Mouse (Mus musculus): Measurements from ENCODE around the gene Foxn1. TPM values are rescaled to one million over a fixed set of nuclear protein-coding genes. Genes with fewer than 3 reads are reported as not detected.

Foxn1 gene
- total RNA-seq, 1 experiment from 2014 or later = not detected

DNA sequence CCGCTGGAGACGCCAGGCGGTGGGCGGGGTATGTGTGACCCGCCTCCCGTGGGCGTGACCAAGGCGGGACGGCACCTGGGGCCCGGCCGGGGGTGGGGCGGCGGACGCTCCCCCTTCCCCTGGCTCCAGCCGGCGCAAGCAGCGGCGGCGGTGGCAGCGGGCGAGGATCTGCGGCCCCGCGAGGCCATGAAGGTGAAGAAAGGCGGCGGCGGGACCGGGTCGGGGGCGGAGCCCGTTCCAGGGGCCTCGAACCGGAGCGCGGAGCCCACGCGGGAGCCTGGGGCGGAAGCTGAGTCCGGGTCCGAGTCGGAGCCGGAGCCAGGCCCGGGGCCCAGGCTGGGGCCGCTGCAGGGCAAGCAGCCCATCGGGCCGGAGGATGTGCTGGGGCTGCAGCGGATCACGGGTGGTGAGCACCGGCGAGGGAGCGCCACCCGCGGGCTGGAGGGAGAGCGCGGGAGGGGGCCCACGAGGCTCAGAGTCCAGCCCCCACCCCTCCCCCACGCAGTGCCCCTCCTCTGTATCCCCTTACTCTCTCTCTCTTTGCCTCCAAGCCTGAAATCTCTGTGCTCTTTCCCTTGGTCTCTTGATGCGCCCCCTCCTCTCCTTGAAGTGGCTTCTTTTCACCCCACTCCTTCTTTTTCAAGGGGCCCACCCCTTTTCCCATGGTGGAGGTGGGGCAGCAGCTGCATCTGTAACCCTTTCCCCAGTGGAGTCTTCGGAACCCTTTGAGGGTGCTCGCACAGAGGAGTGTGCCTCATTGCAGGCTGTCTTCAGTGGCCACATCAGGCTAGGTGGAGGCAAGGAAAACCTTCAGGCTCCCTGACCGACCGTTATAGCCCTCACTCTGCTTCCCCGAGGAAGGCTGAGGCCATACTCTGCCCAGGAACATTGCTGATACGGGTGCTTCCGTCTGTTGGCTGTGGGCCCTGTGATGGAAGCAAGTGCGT lies 42.7 kb downstream of the Foxn1 start, which contains the start of gene Unc119:
Gene Unc119, plus strand, starts transcription at position 102 of the 947 bp plus-strand sequence.
- ATAC-seq (ENCODE audit: extremely low read depth, insufficient number of reproducible peaks, low FRiP score, poor library complexity, severe bottlenecking) = peak; percentile 27

DNA sequence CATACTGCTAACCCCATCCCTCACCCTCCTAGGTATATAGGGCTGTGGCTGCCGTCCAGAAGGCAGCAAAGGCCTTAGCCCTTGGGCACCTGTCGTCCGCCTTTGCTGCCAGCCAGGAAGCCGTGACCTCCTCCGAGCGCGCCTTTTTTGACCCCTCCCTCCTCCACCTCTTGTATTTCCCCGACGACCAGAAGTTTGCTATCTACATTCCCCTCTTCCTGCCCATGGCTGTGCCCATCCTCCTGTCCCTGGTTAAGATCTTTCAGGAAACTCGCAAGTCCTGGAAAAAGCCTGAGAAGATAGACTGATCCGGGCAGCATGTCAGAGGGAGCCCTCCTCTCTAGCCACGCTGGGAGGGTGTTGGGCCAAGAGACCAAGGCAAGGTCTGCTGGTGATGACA lies 44.7 kb downstream of the Foxn1 start:
- ATAC-seq (ENCODE audit: extremely low read depth, insufficient number of reproducible peaks, low FRiP score, poor library complexity, severe bottlenecking) = no peak

DNA sequence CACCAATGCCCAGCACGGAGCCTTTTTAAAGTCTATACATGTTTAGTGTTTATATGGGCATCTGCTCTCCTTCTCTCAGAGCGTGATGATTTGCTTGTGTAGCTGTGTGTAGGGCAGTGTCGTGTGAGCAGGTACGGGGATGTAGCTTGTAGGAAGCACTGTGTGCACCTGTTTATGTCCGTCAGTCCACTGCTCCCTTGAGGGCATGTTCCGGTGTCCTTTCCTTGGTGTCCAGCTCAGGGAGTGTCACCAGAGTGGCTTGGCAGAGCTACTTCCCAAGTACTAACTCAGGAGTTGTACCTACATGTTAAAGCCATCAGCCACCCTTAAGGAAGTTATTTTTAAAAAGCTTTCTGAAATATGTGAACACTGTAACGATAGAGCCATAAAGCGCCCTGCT lies 49.3 kb downstream of the Foxn1 start:
- no peak for ATAC-seq (ENCODE audit: extremely low read depth, insufficient number of reproducible peaks, low FRiP score, poor library complexity, severe bottlenecking)

GRCm38 (mm10) chr11:78333992-78334391 lies 52.4 kb downstream of the Foxn1 start:
- ATAC-seq (ENCODE audit: extremely low read depth, insufficient number of reproducible peaks, low FRiP score, poor library complexity, severe bottlenecking) = no peak

- no peak for ATAC-seq (ENCODE audit: extremely low read depth, insufficient number of reproducible peaks, low FRiP score, poor library complexity, severe bottlenecking)
Observed at GRCm38 (mm10) chr11:78332676-78333075, 53.7 kb downstream of the Foxn1 start.

GRCm38 (mm10) chr11:78328512-78329056 lies 57.8 kb downstream of the Foxn1 start:
- no peak for ATAC-seq (ENCODE audit: extremely low read depth, insufficient number of reproducible peaks, low FRiP score, poor library complexity, severe bottlenecking)

- peak; percentile 98 for ATAC-seq (ENCODE audit: extremely low read depth, insufficient number of reproducible peaks, low FRiP score, poor library complexity, severe bottlenecking)
Observed at GRCm38 (mm10) chr11:78327634-78328511, 58.5 kb downstream of the Foxn1 start, which contains the start of gene Pigs. Pigs (plus strand) TSS chr11:78328415.

- no peak for ATAC-seq (ENCODE audit: extremely low read depth, insufficient number of reproducible peaks, low FRiP score, poor library complexity, severe bottlenecking)
Observed at GRCm38 (mm10) chr11:78327215-78327614, 59.1 kb downstream of the Foxn1 start.

DNA sequence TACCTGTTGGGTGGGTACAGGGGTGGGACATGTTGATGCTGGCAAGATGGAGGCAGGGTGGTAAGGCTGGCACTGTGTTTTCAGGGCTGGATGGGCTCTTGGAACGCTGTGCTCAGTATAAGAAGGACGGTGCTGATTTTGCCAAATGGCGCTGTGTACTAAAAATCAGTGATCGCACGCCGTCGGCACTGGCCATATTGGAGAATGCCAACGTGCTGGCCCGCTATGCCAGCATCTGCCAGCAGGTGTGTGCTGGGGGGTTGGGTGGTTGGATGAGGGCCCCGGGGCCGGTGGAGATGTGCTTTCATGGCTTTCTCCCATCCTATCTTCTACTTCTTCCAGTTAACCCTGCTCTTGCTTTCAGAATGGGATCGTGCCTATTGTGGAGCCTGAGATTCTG lies 61.4 kb downstream of the Foxn1 start:
- no peak for ATAC-seq (ENCODE audit: extremely low read depth, insufficient number of reproducible peaks, low FRiP score, poor library complexity, severe bottlenecking)

GRCm38 (mm10) chr11:78324000-78324785 lies 62.2 kb downstream of the Foxn1 start:
- no peak for ATAC-seq (ENCODE audit: extremely low read depth, insufficient number of reproducible peaks, low FRiP score, poor library complexity, severe bottlenecking)

- peak; percentile 90 for ATAC-seq (ENCODE audit: extremely low read depth, insufficient number of reproducible peaks, low FRiP score, poor library complexity, severe bottlenecking)
Observed at GRCm38 (mm10) chr11:78322860-78323259, 63.5 kb downstream of the Foxn1 start, which contains the start of gene Aldoc. Aldoc (plus strand) TSS chr11:78322968.

DNA sequence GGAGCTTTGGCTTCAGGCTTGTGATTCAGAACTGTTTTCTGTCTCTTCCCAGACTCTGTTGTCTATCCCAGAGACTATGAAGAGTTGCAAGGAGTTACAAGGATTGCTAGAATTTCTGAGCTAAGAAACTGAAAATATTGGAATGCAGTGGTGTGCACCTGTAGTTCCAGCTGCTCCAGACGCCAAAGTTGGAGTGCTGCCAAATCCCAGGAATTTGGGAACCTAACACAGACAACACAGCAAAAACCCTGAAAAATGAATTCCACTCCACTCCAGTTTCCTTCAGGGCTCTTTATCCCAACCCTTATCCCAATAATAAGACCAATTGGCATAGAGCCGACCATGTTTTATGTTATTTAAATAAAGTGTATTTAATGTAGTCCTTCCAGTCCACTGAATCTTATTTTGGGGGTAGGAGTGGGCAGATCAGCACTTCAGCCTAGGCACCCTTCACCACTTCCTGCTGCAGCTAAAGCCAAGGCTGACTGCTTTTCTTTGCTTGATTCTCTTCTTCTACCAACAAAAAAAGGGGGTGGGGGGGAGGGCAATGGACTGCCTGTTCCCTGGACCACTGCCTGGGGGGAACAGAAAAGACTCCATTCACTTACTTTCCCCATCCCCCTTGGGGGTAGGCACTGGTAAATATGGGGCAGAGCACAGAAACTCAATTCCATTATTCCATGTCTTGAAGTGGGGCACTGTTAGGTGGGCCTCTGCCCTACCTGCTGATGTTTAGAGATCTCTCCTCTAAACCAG lies 64.1 kb downstream of the Foxn1 start:
- no peak for ATAC-seq (ENCODE audit: extremely low read depth, insufficient number of reproducible peaks, low FRiP score, poor library complexity, severe bottlenecking)

- ATAC-seq (ENCODE audit: extremely low read depth, insufficient number of reproducible peaks, low FRiP score, poor library complexity, severe bottlenecking) = no peak
Observed at GRCm38 (mm10) chr11:78318411-78318810, 67.9 kb downstream of the Foxn1 start.

DNA sequence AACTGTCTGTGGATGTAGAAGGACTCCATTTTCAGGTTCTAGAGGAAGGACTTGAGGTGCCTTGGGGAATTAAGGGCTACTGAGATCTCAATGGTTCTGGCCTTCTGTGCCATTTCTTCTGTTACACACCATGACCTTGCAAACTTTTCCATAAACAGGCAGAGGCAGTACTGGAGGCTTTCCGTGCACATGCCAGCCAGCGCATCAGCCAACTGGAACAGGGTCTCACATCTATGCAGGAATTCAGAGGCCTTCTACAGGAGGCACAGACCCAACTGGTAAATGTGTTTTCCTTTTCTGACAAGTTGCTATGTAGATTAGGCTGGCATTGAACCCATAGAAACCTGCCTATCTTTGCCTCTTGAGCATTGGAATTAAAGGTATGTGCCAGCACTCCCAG lies 72.7 kb downstream of the Foxn1 start:
- no peak for ATAC-seq (ENCODE audit: extremely low read depth, insufficient number of reproducible peaks, low FRiP score, poor library complexity, severe bottlenecking)

GRCm38 (mm10) chr11:78310861-78311511 lies 75.4 kb downstream of the Foxn1 start:
- no peak for ATAC-seq (ENCODE audit: extremely low read depth, insufficient number of reproducible peaks, low FRiP score, poor library complexity, severe bottlenecking)

All from neutrophil, adult 5-6 weeks (primary cell).